Mouse (Mus musculus) v-Abl transformed pro-B cells (cell line): ENCODE measurements around the gene Scamp3.

Experiments used
- in situ Hi-C, 2 experiments: fragments of 400-800 bp; cut with MboI; formaldehyde crosslinking; loops; one replicate each; pipeline ENCODE4 v1.15.1; 2025; ENCODE audit not compliant: unreplicated experiment in 2 of 2

Scamp3 gene

GRCm38 (mm10) chr3:89218271-89218670, 41.0 kb downstream of the Scamp3 start:
- in situ Hi-C loops, result loop anchor here (5.0 to 25.0 kb wide), 3 partner anchors 126 to 531 kb away; partner anchors contain the start of genes Khdc4 (in 1 of the 2) and Rusc1 (in 1 of the 2)

GRCm38 (mm10) chr3:89219546-89219945, 42.3 kb downstream of the Scamp3 start:
- in situ Hi-C loops, result loop anchor here (5.0 to 25.0 kb wide), 3 partner anchors 127 to 532 kb away; partner anchors contain the start of genes Khdc4 (in 1 of the 2) and Rusc1 (in 1 of the 2)

GRCm38 (mm10) chr3:89221167-89221566, 43.9 kb downstream of the Scamp3 start:
- in situ Hi-C loops, result loop anchor here (10.0 to 25.0 kb wide), 2 partner anchors 276 to 534 kb away; partner anchors contain the start of gene Khdc4 (in 1 of the 2)

GRCm38 (mm10) chr3:89224796-89225195, 47.5 kb downstream of the Scamp3 start:
- in situ Hi-C loops, result loop anchor here (10.0 to 25.0 kb wide), 2 partner anchors 280 to 537 kb away; partner anchors contain the start of gene Khdc4 (in 1 of the 2)

GRCm38 (mm10) chr3:89225321-89225815, 48.1 kb downstream of the Scamp3 start:
- in situ Hi-C loops, result loop anchor here in 1 of 2 experiments (10.0 kb wide), 1 partner anchor 281 kb away; no protein-coding TSS in a partner anchor

GRCm38 (mm10) chr3:89225918-89226317, 48.6 kb downstream of the Scamp3 start:
- in situ Hi-C loops, result loop anchor here in 1 of 2 experiments (10.0 kb wide), 1 partner anchor 281 kb away; no protein-coding TSS in a partner anchor

GRCm38 (mm10) chr3:89226361-89226760, 49.1 kb downstream of the Scamp3 start:
- in situ Hi-C loops, result loop anchor here in 1 of 2 experiments (10.0 kb wide), 1 partner anchor 282 kb away; no protein-coding TSS in a partner anchor

GRCm38 (mm10) chr3:89226900-89227299, 49.6 kb downstream of the Scamp3 start, which contains the start of gene Mtx1:
Gene Mtx1, minus strand, starts transcription at chr3:89227088.
- in situ Hi-C loops, result loop anchor here in 1 of 2 experiments (10.0 kb wide), 1 partner anchor 282 kb away; no protein-coding TSS in a partner anchor

GRCm38 (mm10) chr3:89227307-89228179, 50.3 kb downstream of the Scamp3 start:
- in situ Hi-C loops, result loop anchor here in 1 of 2 experiments (10.0 kb wide), 1 partner anchor 283 kb away; no protein-coding TSS in a partner anchor

- in situ Hi-C loops, result loop anchor here in 1 of 2 experiments (10.0 kb wide), 1 partner anchor 283 kb away; no protein-coding TSS in a partner anchor
Measured at GRCm38 (mm10) chr3:89228180-89228549, 50.9 kb downstream of the Scamp3 start.

- in situ Hi-C loops, result loop anchor here in 1 of 2 experiments (10.0 kb wide), 1 partner anchor 284 kb away; no protein-coding TSS in a partner anchor
Measured at GRCm38 (mm10) chr3:89228836-89229235, 51.6 kb downstream of the Scamp3 start, which contains the start of gene Muc1. Gene Muc1, plus strand, starts transcription at chr3:89229057.

- in situ Hi-C loops, result loop anchor here in 1 of 2 experiments (10.0 kb wide), 1 partner anchor 284 kb away; no protein-coding TSS in a partner anchor
Measured at GRCm38 (mm10) chr3:89229276-89229675, 52.0 kb downstream of the Scamp3 start.

GRCm38 (mm10) chr3:89230561-89230960, 53.3 kb downstream of the Scamp3 start:
- in situ Hi-C loops, result no loop called here

- in situ Hi-C loops, result no loop called here
Measured at GRCm38 (mm10) chr3:89231345-89231744, 54.1 kb downstream of the Scamp3 start.

- in situ Hi-C loops, result no loop called here
Measured at GRCm38 (mm10) chr3:89231772-89232275, 54.6 kb downstream of the Scamp3 start.
